Mouse (Mus musculus): ENCODE measurements at regions not wholly inside any gene's neighbourhood (a gene's known extent, or its start where the extent isn't known, plus 50 kb on each side); places are given as distances from the start of the nearest gene placed in this dataset.

DNA sequence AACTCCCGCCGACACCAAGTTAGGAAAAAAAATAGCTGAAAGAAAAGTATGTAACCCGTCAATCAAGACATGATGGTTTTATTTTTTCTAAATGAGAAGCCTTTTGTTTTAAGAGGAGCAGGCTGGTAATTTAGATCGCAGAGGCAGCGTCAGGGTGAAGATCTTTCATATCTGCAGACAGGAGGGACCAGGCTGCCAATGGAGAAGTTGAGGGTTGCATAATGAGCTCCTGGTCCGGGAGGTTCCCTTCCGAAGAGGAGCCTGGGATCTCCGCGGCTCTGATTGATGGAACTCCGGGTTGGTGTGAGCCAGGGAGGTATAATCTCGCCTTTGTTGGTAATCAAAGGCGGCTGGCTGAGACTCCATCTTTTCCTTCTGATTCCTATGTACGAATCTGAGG is 168.8 kb upstream of the Mvb12b start:
- ATAC-seq (replicated peaks; ENCODE audit: low FRiP score, poor library complexity, severe bottlenecking), result no peak

DNA sequence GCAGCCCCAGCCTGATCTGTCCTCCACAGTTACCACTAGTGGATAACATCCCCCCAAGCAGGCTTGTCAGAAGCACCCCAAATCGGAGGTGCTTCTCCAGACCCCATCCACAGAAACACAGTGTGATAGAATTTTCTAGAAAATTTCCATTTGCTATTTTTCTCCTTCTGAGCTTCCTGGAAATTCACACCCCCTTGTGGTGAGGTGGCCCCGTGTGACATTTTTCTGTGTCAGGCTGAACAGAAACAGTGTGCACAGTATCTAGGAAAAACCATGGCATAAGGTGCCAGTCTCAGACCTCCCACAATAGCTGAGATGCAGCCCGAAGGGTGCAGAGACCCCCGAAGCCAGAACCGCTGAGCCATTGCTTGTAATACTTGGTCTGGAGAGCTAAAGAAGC is 155.3 kb upstream of the Mvb12b start:
- ATAC-seq (replicated peaks; ENCODE audit: low FRiP score, poor library complexity, severe bottlenecking), result no peak

DNA sequence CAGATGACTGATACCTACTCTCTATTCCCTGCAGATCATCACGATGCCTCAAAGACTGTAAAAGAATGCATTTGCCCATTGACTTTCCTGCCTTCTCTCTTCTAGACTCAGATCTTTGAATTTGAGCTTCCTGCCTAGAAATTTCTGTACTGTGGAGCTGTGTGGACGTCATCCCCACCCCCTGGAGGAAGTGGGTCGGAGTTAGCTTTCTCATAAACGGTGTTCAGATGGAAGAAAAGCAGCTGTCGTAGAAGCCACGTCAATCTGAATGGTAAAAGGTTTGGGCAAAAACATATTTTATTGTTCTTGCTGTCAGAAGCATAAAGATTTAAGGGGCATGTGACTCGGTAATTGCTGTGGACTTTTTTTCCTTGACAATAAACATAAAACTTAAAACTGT is 154.6 kb upstream of the Mvb12b start:
- ATAC-seq (replicated peaks; ENCODE audit: low FRiP score, poor library complexity, severe bottlenecking), result no peak

DNA sequence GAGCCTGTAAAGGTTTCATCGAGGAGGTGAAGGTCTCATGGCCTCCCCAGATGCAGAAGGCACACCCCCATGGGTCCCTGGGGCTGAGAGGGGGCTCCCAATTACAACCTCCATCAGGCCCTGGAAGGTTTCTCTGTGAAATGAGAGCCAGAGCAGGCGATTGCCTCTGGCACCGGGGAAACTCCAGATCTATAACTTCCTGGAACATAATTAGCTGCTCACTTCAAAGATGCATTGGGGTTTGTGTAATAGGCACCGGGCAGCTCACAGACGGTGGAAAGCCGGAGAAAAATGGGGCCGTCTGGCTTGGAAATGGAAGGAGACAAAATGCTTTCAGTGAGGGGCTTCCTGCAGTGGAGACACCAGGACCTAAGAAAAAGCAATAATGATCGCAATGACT is 151.2 kb upstream of the Mvb12b start:
- ATAC-seq (replicated peaks; ENCODE audit: low FRiP score, poor library complexity, severe bottlenecking), result no peak

DNA sequence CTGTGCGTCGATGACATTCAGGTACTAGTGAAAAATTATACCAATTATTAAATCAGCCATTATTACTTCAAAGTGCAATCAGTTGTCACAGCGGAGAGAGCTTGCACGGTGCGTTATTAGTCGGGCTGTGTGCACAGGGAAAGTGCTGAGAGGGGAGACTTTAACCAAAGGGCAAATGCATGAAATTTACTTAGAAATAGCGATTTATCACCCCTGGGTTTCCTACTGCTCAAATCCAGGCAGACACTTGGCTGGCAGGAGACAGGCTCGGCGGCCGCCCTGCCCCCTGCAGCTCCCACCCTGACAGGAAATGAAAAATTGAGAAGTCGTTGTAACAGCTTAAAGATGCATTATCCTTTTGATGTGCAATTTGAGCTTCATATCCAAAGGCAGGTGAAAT is 145.5 kb upstream of the Mvb12b start:
- no peak for ATAC-seq (replicated peaks; ENCODE audit: low FRiP score, poor library complexity, severe bottlenecking)

DNA sequence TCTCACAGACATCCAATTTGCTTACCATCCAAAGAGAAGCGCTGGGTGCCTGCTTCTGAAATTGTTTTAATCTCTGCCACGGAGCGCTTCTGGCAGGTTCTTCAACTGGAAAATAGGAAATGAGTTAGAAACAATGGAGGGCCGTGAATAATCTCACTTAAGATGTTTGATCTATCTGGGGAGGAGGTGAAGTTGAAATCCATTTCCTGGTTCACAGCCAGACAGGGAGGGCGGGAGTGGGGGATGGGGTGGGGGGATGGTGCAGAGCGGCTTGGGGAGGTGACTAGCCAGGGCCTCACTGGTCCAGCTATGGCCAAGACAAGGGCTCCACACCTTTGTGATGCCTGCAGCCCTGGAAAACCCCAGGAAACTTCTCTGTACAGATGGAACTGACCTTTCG is 143.7 kb upstream of the Mvb12b start:
- ATAC-seq (replicated peaks; ENCODE audit: low FRiP score, poor library complexity, severe bottlenecking), result no peak

DNA sequence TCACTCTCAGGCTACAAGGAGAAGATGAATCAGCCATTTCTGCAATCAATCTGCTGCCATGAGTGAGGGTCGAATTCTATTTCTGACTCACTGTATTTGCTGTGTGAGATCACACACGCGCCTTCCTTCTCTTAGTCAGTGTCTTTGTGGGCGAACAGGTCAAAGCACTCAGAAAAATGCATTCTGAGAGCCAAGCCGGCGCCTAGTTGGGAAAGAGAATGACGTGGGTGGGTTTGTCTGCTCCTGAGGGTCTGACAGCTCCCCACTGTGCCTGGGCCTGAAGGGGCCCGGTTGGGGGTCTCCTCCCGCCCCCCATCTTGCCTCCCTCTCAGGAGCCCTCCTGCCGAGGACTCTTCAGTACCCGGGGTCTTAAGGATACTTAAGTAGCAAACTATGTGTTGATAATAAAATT is 143.3 kb upstream of the Mvb12b start:
- no peak for ATAC-seq (replicated peaks; ENCODE audit: low FRiP score, poor library complexity, severe bottlenecking)

DNA sequence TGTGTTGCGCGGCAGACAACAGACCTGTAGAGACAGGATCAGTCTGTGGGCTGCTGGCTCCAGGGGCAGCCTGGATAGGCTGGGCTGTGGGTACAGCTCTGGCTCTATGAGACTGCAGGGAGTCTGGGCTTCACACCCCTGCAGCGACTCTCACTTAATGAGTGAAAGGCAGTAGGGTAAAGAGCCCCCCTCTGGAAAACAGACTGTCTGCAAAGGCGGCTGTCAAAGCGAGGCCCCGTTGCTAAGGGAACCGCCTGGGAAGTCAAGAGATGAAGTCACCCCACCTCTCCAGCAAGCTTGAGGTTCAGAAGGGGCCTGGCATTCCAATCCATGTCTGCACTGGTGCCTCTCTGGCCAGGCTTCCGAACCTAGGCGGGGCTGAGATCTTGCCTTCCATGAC is 139.7 kb upstream of the Mvb12b start:
- ATAC-seq (replicated peaks; ENCODE audit: low FRiP score, poor library complexity, severe bottlenecking), result no peak

DNA sequence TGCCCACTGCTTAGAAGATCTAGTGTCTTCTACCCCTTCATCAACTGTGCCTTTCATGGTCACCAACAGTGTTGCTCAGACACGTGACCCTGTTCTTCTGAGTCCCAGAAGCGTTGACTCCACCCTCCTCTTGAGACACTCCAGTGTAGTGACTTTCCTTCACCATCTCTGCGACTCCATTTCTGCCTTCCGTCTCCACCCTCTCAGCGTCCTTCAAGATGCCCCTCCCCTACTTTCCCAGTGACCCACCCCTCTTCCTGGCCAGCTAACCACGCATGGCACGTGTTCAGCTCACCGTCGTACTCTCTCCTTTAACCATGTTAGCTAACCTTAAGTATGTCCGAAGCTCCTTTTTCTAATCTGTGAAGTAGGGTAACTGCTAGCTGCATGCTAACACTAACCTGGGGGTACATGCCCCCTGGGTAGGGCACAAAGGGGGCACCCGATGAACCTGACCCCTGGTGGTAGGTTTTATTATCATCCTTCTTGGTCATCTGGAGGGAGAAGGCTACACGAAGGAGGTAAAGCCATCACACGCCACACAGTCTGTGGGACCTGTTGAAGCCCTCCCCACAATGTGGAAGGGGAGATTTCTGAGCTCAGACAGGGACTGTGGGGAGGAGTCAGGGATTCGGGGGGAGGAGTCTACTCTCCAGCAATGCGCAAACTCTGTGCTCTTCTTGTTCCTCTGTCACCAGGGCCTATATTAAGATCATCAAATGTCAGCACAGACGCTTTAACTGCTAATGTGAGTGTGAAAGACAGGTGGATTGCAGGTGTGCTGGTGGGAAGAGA is 139.0 kb upstream of the Mvb12b start:
- ATAC-seq (replicated peaks; ENCODE audit: low FRiP score, poor library complexity, severe bottlenecking), result no peak

DNA sequence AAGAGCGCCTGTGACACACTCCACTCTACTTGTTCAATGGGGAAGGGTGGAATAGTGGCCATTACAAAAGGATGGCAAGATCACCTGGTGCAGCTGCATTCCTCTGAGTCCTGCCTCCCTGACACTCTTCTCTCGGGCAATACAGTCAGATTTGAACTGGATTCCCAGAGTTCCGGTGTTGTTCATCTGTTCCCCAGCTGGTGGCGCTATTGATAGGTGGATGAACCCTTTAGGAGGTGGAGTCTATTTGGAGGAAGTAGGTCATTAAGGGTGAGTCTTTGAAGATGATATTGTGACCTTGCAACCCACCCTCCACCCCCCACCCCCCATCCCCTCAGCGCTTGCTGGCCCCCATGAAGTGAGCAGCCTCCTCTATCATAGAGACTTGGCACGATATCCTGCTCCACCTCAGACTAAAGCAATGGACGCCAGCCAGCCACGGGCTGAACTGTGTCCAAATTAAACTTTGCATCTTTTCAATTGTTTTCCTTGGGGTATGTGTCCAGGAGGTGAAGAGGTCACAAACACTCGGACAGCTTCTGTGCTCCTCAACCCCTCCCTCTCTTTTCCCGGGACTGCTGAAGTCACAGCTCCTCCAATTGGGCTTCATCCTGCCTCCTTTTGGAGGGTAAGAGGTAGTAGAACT is 138.1 kb upstream of the Mvb12b start:
- ATAC-seq (replicated peaks; ENCODE audit: low FRiP score, poor library complexity, severe bottlenecking), result no peak

DNA sequence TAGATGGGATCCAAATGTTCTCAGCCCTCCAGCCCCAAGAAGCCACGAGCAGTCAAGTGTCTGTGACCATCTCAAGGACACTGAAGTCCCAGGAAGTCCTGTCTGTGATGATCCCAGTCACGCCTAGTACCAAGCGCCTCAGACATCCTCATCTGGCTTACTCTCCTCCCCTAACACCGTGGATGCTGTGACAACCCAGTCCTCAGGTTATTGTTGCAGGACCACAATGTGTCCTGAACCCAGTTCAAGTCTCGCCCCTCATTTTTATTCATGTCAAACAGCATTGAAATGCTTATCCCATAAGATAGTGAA is 129.4 kb upstream of the Mvb12b start:
- ATAC-seq (replicated peaks; ENCODE audit: low FRiP score, poor library complexity, severe bottlenecking), result no peak

DNA sequence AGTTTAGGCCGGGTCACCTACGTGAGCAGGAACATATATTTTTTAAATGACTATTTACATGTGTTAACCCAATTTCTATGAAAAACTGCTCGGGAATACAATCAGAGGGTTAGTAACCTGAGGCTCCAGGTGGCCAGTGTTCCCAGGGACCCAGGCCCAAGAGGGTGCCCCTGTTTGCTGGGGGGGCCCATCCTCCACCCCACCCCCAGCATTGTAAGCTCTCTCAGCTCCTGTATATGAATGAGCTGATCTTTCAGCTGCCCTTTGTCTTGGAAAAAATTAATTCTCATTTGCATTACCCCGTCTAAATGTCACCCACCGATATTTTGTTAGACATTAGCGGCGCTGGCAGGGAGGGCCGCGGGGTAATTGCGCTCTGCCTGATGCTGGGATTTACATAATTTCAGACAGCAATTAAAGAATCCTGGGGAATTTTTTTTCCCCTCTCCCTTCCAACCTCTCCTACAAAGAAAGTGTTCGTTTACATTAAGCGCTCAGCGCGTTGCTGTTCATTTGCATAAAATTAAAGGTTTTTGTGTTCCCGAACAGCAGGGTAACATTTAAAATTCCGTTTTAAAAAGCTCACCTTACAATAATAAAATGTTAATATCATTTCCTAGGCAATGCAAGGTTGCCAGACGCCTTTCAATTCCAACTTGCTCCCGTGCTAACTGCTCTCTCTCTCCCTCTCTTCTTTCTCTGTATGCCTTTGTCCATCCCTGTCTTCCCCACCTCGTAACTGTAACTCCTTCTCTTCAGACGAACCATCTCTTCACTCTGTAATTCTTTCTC is 128.8 kb upstream of the Mvb12b start:
- ATAC-seq (replicated peaks; ENCODE audit: low FRiP score, poor library complexity, severe bottlenecking), result no peak

DNA sequence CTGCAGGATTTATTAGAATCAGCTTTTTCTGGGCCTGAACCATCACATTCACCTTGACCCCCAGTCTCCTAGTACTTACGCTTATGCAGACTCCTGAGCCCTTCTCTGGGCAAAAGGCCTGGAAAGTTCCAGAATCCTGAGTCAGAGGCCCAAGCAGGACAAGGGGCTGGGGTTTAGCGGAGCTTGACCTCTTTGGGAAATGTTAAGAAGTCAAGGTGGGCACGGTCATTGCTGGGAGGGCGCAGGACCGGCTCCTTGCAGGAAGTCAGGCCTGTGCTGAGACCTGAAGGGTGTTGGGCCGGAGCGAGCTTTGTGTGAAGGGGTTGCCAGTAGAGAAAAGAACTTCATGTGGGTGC is 127.9 kb upstream of the Mvb12b start:
- no peak for ATAC-seq (replicated peaks; ENCODE audit: low FRiP score, poor library complexity, severe bottlenecking)

DNA sequence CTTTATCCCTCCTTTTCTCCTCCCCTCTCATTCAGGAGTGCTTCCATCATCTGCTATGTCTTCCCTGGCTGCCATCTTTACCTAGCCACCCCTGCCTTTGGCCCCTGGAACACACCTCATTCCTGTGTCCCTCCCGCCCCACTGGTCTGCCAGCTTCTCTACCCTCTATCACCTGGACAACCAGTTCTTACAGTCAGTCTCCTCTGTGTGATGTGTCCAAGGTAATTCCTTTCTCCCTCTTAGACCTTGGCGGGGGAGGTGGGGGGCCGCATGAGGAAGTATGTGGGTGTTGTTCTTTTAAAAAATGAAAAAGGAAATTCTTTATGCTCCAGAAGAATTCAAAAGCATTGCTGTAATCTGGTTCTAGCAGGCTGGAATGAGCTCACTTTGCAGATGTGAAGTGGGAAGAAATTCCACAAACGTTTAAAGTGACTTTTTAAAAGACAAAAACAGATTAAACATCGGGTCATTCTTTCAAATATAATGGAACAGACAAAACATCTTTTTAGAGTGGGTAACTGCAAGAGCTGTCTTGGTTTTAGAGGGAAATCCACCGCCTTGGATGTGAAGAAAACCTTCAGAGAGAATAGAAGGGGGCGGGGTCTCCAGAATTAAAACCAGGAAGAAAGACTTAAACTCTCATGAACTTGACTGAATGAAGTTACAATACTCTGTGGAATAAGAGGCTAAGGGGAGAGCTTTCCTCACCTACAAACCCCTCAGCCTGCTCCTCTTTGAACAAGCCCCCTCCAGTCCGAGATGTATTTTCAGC is 127.3 kb upstream of the Mvb12b start:
- ATAC-seq (replicated peaks; ENCODE audit: low FRiP score, poor library complexity, severe bottlenecking), result no peak

DNA sequence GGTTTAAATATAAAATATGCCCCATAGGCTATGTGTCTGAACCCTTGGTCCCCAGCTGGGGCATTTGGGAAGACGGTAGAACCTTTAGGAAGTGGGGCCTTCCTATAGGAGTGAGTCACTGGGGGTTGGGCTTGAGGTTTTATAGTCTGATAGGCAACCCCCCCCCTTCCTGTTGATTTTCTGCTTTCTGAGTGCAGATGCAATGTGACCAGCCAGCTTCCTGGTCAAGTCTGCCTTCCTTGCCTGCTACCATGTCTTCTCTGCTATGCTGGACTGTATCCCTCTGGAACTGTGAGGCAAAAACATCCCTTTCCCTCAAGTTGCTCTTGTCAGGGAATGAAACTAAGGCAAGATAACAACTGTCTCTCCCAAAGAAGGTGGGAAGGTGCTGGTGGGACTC is 122.4 kb upstream of the Mvb12b start:
- no peak for ATAC-seq (replicated peaks; ENCODE audit: low FRiP score, poor library complexity, severe bottlenecking)

DNA sequence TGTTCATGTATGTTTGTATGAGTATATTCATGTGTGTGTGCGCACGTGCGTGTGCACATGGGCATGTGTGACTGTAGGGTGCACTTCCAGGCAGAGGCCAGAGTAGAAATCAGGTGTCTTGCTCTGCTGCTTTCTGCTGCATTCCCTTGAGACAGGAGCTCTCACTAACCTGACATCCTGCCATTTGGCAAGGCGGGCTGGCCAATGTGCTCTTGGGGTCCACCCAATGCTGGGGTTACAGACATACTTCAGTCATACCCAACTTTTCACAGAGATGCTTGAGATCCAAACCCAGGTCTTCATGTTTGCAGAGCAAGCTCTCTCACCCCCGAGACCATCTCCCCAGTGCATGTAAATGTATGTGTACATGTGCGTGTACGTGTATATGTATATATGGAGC is 120.2 kb upstream of the Mvb12b start:
- no peak for ATAC-seq (replicated peaks; ENCODE audit: low FRiP score, poor library complexity, severe bottlenecking)

DNA sequence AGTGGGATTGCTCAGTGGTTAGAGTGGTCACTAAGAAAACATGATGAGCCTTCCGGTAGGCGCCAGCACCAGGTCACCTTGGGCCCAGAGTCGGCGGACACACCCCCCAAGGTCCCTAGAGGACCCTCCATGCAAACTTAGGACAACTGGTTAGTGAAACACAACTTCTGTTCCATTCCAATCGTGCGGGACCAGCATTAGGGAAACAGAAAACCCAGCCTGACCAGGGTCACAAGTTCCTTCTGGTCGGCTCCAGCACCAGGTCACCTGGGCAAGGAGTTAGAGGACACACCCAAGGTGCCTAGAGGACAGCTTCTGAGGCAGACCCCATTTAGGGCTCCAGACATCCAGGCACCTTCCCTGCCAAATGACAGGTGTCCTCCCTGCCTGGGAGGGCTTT is 109.4 kb upstream of the Mvb12b start:
- ATAC-seq (replicated peaks; ENCODE audit: low FRiP score, poor library complexity, severe bottlenecking), result no peak

DNA sequence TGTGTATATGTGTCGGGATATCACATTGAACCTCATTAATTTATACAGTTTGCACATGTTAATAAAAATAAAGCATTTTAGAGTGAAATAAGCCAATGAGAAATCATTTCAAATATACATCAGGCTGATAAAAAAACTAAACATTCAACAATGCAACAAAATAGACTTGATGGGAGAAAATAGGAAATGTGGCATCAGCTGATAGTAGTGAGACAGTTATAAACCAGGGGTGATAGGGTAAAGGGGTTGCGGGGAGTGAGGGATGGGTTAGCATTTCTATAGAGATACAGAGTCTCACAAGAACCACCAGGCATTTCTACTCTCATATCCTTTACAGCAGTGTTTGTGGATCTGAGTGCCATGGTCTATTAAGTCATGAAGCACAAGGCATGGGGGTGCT is 108.6 kb upstream of the Mvb12b start:
- ATAC-seq (replicated peaks; ENCODE audit: low FRiP score, poor library complexity, severe bottlenecking), result no peak

DNA sequence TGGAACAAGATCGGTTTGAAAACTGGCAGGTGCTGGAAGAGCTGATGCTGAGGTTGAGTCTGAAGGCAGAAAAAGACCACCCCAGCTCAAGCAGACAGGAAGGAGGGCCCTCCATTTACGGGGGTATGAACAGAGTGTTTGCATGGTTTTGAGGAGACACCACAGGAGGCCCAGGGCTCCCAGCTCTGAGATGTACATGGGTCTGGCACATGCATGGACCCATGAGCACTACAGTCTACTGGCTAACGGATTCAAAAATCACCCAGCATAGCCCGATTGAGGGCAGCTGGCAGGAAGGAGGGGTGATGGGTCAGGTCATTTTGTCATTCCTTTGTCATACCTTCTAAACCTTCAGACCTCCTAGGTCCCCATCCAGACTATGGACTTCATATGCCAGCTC is 103.6 kb upstream of the Mvb12b start:
- ATAC-seq (replicated peaks; ENCODE audit: low FRiP score, poor library complexity, severe bottlenecking), result no peak

DNA sequence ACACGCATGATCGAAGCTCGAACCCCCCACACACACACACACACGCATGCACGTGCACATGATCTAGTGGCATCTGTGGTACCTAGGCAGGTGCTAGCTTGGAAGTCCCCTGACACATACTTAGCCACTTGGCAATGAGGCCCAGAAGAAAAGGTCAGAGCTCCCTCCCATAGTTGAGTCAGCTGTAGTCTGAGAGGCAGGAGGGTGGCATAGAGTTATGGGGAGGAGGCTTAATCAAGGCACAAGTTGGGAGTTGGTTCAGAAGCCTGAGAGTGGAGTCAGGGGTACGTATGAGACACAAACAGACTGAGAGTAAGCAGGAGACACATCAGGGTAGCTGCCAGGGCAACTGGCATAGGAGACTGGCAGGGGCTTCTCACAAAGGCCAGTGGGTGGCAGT is 103.0 kb upstream of the Mvb12b start:
- ATAC-seq (replicated peaks; ENCODE audit: low FRiP score, poor library complexity, severe bottlenecking), result no peak
